Mouse (Mus musculus) spleen, adult 12 weeks (tissue): Measurements from ENCODE around the gene Phb2.
A peak's percentile ranks its signal among the peaks of the same experiment; 100 is the strongest.

Experiments used
- DNase-seq: peaks from one replicate; pipeline ENCODE4 v3.0.0; 2022; ENCODE audit warnings: low spot score

The Phb2 gene

DNA sequence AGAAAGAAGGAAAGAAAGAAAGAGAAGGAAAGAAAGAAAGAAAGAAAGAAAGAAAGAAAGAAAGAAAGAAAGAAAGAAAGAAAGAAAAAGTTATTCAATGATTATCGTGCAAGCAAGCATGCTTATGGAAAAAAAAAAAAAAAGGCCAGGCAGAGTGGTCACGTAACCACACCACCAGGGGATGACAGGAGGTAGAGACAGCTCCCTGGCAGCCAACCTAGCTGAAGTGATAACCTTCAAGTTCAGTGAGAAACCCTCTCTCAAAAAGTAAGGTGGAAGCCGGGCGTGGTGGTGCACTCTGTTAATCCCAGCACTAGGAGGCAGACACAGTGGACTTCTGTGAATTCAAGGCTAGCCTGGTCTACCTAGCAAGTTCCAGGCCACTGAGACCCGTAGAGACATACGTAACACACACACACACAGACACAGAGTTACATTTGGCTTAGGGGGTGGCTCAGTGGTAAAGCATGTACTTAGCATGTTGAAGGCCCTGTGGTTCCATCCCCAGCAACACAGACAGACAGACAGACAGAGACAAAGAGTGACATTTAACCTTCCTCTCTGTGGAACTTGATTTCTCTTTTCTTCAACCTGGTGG is 10.8 kb downstream of the Phb2 start:
- no peak for DNase-seq

GRCm38 (mm10) chr6:124723541-124723940 is 11.4 kb downstream of the Phb2 start:
- DNase-seq = no peak

GRCm38 (mm10) chr6:124724472-124724871 is 12.3 kb downstream of the Phb2 start:
- no peak for DNase-seq

DNA sequence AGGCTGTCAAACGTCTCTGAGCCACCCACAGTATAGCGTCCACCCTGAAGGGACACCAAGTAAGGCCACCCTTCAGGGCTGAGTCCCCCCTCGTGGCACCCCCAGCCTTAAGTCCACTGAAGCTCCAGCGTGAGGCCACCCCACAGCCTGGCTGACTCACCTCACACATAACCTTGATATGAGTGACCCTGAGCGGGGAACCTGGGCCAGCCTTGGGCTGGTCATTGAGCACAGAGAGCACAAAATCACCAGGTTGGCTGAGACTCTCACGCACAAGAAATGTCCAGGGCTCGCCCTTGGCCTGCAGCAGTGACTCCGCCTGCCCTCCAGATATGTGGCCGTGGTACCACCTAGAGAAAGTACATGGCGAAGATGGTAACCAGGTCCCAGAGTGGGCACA is 16.5 kb downstream of the Phb2 start:
- DNase-seq = no peak

DNA sequence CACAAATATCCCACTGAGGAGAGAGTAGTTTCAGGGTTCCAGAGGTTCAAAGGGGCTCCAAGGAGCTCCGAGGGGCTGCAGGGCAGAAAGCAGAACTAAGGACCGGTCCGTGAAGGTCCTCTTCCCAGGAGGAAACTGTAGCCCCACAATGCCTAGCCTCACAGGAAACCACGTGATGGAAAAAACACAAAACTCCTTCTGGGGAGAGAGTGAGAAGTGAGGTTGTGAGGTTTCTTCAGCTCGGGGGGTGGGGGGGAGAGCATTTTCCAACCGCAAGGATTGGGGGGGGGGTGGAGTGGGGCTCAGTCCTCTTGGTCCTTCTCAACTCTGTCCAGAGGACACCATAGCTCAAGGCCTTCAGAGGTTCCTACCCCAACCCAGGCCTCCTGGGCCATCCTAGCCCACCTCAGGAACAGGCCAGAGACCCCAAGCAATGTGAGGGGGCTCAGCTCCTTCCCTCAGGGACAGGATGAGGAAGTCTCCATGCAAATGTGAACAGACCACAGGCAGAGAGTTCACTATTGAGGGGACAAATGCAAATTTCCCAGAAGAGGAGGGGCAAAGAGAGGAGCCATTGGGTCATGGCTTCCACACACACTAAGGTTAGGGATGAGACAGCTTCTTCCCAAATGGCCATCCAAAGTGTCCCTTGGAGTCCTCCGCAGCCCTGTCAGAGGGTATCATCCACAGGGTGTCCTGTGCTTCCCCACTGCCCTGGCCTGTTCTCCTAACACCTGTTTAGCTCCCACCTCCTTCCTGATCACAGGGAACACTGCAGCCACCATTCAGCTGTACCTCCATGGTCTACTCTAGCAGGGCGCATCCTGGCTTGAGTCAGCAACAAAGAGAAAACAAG is 17.9 kb downstream of the Phb2 start:
- DNase-seq = no peak

GRCm38 (mm10) chr6:124731038-124731437 is 18.9 kb downstream of the Phb2 start:
- no peak for DNase-seq

- DNase-seq = no peak
Measured at GRCm38 (mm10) chr6:124732476-124733370, 20.6 kb downstream of the Phb2 start.

- DNase-seq = no peak
Measured at GRCm38 (mm10) chr6:124734417-124734816, 22.3 kb downstream of the Phb2 start.

DNA sequence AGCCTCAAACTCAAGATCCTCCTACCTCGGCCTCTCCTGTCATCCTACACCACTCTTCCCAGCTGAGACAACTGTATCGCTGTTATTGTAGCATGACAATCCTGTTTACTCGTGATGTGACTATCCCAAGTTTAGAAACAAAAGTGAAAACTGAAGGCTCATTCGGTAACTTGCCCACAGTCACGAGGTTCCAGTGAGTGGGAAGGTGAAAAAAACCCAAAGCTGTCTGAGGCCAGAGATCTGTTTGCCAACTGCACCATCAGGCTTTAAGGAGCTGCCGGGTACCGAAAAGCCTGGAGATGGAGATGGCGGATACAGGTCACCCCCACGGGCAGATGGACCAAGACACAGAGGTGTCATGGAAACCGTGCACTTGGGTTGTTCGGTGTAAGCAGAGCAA is 24.9 kb downstream of the Phb2 start:
- no peak for DNase-seq

DNA sequence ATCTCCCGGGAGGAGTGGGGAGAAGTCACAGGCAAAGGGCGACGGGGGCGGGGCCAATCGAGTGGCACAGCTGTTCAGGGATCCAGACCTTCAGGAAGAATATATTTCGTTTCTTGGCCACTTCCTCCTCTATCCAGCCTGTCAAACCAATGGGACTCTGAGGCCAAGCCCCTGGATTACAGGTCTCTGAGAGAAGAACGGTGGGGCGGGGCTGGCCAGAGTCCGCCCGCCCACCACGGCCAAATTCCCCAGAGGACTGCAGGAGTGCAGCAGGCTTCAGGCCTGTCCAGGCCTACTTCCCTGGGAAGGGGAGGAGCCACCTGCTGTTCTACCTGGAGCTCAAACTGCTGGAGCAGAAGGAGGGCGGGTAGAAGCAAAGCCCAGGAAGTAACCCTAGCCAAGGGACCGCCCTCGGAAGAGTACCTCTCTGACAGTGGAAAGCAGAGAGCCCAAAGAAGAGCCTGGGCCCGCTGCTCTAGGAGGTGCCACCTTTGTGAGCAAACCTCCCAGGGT is 26.4 kb downstream of the Phb2 start, which contains the start of gene Ptpn6:
Gene Ptpn6 (minus strand): TSS at position 204 of the 513 bp plus-strand sequence.
- no peak for DNase-seq

DNA sequence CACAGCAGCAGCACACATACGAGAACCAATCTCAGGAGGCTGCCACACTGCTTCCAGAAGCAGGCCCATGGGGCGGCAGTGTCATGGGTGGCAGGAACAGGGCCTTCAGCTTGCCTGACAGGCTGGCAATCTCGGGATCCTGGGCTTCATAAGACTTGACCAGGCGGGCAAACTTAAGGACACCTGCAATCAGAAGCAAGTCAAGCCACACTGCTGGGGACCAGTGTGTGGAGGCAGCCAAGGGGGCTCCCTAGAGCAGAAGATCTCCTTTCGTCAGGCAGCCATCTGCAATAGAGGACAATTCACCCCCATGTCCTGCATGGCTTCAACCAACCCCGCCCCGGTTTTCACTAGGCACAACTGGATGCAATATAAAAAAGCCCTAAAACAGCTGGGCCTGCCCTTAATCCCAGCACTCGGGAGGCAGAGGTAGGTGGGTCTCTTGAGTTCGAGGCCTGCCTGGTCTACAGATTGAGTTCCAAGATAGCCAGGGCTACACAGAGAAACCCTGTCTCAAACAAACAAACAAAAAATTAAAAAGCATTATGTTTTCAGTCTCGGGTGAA is 27.2 kb downstream of the Phb2 start:
- no peak for DNase-seq

GRCm38 (mm10) chr6:124740211-124740887 is 28.2 kb downstream of the Phb2 start:
- DNase-seq = no peak

DNA sequence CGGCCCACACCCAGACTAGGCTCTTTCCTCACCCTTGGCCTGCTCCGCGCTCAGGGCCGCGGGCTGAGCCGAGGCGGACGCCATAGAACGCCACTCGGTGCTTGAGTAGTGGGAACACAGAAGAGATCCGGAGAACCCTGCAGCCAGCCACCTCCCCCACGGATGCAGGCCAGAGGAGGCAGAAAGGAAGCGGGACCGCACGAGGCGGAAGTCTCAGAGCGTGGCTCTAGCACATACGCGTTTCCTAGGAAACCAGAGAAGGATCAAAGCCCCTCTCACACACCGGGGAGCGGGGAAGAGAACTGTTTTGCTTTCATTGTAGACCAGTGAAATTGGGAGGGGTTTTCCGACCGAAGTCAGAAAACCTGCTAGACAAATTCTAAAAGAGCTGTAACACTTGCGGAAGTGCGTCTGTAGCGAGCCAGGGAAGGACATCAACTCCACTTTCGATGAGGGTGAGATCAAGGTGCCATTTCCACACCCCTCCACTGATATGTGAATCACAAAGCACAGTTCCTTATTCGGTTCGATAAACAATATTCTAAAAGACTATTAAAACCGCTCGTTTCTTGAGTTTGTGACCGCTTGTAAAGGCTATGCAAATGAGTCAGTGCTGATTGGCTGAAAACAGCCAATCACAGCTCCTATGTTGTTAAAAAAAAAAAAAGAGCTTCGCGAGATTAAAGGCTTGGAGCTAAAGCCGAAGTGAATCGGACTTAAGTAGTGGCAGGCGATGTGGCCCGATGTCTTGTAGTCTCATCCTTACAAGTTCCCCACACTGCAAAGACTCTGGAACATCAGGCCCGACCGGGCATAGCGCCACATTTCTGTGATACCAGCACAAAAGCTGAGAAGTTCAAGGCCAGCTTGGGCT is 29.0 kb downstream of the Phb2 start, which contains the start of gene Grcc10:
Gene Grcc10 (minus strand): TSS at position 487 of the 874 bp plus-strand sequence.
- peak; percentile 80 for DNase-seq

- no peak for DNase-seq
Measured at GRCm38 (mm10) chr6:124741842-124742241, 29.7 kb downstream of the Phb2 start.

- no peak for DNase-seq
Measured at GRCm38 (mm10) chr6:124742839-124743514, 30.8 kb downstream of the Phb2 start.

GRCm38 (mm10) chr6:124743647-124744046 is 31.5 kb downstream of the Phb2 start:
- no peak for DNase-seq

GRCm38 (mm10) chr6:124744755-124745321 is 32.7 kb downstream of the Phb2 start:
- DNase-seq = no peak

GRCm38 (mm10) chr6:124745490-124746295 is 33.6 kb downstream of the Phb2 start:
- DNase-seq = peak; percentile 89

DNA sequence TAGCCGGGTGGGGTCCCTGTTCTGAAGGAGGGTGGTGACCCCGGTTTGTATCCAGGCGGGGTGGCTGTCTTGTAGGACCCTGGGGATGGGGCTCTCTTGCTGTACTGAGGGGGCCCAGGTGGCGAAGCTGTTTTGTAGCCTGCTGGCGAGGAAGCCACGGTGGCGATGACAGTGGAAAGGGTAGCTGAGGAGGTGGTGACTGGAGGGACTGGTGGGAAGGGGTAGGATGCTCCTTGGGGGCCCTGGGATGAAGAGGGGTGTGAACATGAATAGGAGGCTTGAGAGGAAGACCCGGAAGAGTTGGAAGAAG is 34.1 kb downstream of the Phb2 start:
- DNase-seq = no peak
